Mouse (Mus musculus) heart, postnatal 0 days (tissue): ENCODE measurements around the gene Nlgn2. TPM values are rescaled to one million over a fixed set of nuclear protein-coding genes. Genes with fewer than 3 reads are reported as not detected.

ENCODE experiments used
- ATAC-seq: fragments of 200-750 bp; cut with Nextera tagmentation; 2 replicates; pipeline ENCODE4 v1.8.0; 2017; ENCODE audit warnings: low read depth, moderate number of reproducible peaks, moderate library complexity; ENCODE audit not compliant: insufficient read depth
- DNase-seq: peaks from one replicate; pipeline ENCODE4 v3.0.0-alpha.2; 2016; ENCODE audit warnings: low spot score
- H3K27ac ChIP-seq: fragments of 300-500 bp; sonication (generic); 2 replicates; pipeline ENCODE4 v1.5.1; 2014; ENCODE audit warnings: low read depth, mild to moderate bottlenecking
- H3K27me3 ChIP-seq: fragments of 300-500 bp; sonication (generic); 2 replicates; pipeline ENCODE4 v1.6.1; 2014; ENCODE audit warnings: low read length, mixed read lengths; ENCODE audit not compliant: control insufficient read depth, insufficient read depth
- H3K36me3 ChIP-seq: fragments of 300-500 bp; sonication (generic); replicated peaks from 2 replicates; pipeline ENCODE4 v1.6.1; 2014; ENCODE audit warnings: low read length, mixed read lengths; ENCODE audit not compliant: control insufficient read depth, insufficient read depth
- H3K4me1 ChIP-seq: fragments of 300-500 bp; sonication (generic); 2 replicates; pipeline ENCODE4 v1.6.1; 2014; ENCODE audit warnings: antibody characterized with exemption; ENCODE audit not compliant: control insufficient read depth, insufficient read depth
- H3K4me2 ChIP-seq: fragments of 300-500 bp; sonication (generic); 2 replicates; pipeline ENCODE4 v1.6.1; 2014; ENCODE audit warnings: low read depth, mild to moderate bottlenecking, low read length, moderate library complexity
- H3K4me3 ChIP-seq: fragments of 300-500 bp; sonication (generic); 2 replicates; pipeline ENCODE4 v1.5.1; 2014; ENCODE audit warnings: low read depth, low read length
- H3K9ac ChIP-seq: fragments of 300-500 bp; sonication (generic); replicated peaks from 2 replicates; pipeline ENCODE4 v1.6.1; 2014; ENCODE audit warnings: low read depth, low read length, mixed read lengths
- H3K9me3 ChIP-seq: fragments of 300-500 bp; sonication (generic); replicated peaks from 2 replicates; pipeline ENCODE4 v1.6.1; 2016; ENCODE audit warnings: low read length; ENCODE audit not compliant: control insufficient read depth
- CTCF ChIP-seq: IDR thresholded peaks from 2 replicates; pipeline ENCODE4 v1.5.1; 2016; ENCODE audit warnings: antibody characterized with exemption, control low read depth, low read depth
- EP300 ChIP-seq: IDR thresholded peaks from 2 replicates; pipeline ENCODE4 v1.6.1; 2016; ENCODE audit warnings: antibody characterized with exemption, low read depth
- WGBS: fragments of 180-500 bp; shearing (Covaris S2); extraction: QIAGEN DNeasy Blood & Tissue Kit; methylation state at CpG from one replicate; pipeline ENCODE4 v1.1.7; 2014; 5-methylcytosine and 5-hydroxymethylcytosine counted together
- polyA plus RNA-seq: library from polyadenylated mRNA; unstranded; fragments of >200 nt; fragmentation: Nextera tagmentation; extraction: Ambion mirVana; gene quantifications from 2 replicates; pipeline ENCODE4 v1.2.1, GENCODE M21; 2015
- total RNA-seq: library from RNA; depleted of rRNA; stranded (reverse); fragments of >200 nt; gene quantifications from 2 replicates; pipeline ENCODE4 v1.2.3, GENCODE M21; 2014; ENCODE audit warnings: low replicate concordance

Nlgn2 gene
- total and polyA plus RNA-seq, 2 experiments from 2014 or later, result 0.89 to 4.5 TPM

DNA sequence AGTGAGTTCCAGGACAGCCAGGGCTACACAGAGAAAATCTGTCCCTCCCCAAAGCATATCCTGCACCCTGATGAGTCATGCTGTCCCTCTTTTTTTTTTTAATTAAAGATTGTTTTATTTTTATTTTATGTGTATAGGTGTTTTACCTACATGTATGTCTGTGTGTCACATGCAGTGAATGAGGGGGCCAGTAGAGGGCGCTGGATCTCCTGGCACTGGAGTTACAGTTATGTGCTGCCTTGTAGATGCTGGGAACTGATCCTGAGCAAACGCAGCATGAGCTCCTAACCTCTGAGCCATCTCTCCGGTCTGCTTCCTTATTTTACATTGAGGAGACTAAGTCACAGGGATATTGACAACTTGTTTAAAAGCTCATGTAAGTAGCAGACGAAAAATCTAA lies 45.5 kb upstream of the Nlgn2 start:
- no peaks in the 10 kb centered on the region for H3K36me3 ChIP-seq

DNA sequence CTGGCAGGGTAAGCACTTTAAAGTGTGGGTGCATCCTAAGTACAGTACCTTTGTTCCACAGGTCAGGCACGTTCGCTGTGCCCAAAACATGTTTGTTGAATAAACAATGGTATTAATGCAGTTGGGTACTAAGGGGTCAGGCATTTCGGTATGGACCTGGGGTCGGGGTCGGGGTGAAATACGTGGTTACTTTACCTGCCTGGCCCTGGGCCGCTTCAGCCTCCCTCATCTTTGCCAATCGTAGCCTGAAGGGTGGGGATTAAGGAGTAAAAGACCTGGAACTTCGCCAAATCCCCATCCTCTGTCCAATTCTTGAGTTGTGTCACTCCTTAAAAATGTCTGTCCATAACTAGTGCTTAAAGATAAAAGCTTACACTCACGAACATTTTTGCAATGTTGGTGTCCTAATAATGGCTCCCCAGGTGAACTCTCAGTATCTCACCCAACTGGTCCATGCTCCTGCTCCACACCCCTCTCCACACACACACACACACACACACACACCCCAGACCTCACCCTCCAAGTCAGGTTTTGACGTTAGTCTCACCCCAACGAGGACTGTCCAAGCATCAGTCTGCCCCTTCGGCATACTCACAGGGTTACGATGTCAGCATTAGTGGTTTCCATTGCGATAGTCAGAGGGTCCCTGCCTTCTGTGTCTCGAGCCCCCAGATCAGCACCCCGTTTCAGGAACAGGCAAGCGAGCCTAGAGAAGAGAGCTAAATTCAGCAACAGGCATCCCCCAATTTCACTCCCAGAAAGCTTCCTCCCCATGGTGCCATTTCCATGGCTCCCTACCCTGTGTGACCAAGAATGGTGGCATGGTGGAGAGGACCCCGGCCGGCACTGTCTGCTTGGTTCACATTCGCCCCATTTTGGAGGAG lies 44.4 kb upstream of the Nlgn2 start:
- 60% methylated on average over 21 of the region's 21 CpGs for WGBS
- H3K4me1 ChIP-seq, result peaks cover 8% of the 10 kb centered on the region; the same call in 1 of the 2 replicates
- no peaks in the 10 kb centered on the region for H3K9me3 ChIP-seq
- peak overlapping the region; percentile 90 for H3K27ac ChIP-seq
- peak overlapping the region; percentile 81 for H3K4me2 ChIP-seq
- H3K4me3 ChIP-seq, result peak overlapping the region; percentile 58
- no peaks in the 10 kb centered on the region for H3K27me3 ChIP-seq
- no peak for TF ChIP-seq CTCF
- TF ChIP-seq EP300, result no peak
- ATAC-seq (no peak), DNase-seq (no peak)
- H3K36me3 ChIP-seq, result no peaks in the 10 kb centered on the region
- peak overlapping the region; percentile 59; the same call in 1 of the 2 replicates for H3K9ac ChIP-seq

More for the DNA sequence above, 45.5 kb upstream of the Nlgn2 start:
- H3K27me3 ChIP-seq, result no peaks in the 10 kb centered on the region
- H3K27ac ChIP-seq, result no peak overlapping the region
- TF ChIP-seq CTCF (peak; percentile 22), EP300 (no peak)
- H3K4me3 ChIP-seq, result no peak overlapping the region
- DNase-seq (no peak), ATAC-seq (no peak)
- peaks cover 8% of the 10 kb centered on the region; the same call in 1 of the 2 replicates for H3K4me1 ChIP-seq
- no peak overlapping the region for H3K4me2 ChIP-seq
- H3K9me3 ChIP-seq, result no peaks in the 10 kb centered on the region
- 60% methylated on average over 4 of the region's 4 CpGs for WGBS
- H3K9ac ChIP-seq, result no peak overlapping the region

DNA sequence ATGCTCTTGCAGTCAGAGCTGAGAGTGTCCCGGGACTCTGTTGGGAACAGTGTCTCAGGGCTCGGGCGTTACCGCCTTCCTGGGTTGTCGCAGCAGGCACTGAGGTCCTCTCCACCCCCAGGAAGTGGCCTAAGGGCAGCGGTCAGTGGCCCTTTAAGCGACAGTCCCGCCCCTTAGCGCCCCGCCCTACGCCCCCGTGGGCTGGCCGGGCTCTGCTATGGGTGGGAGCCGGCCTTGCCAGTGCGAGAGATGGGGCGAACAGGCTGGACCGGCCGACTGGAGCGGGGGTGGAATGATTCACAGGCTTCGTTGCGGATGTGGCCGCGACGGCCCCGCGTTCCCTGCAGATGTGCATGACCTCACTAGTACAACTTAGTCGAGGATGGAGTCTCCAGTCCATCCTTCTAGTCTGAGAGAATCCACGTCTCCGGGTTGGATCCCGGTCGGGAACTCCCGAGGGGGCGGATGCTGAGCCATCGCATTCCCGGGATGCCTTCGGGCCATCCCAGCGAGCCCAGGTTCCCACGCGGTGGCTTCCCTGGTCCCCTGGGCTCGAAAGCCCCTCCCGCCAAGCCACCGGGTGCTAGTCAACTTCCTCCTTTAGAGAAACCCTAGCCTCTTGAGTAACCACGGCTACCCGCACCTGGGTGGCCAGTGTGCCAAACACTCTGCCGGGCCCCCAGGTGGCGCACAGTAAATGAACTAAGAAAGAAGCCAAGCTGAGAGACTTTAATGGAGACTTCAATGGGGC lies 43.4 kb upstream of the Nlgn2 start, which contains the start of gene Kctd11:
TSS of gene Kctd11 (minus strand) at position 554 of the 751 bp plus-strand sequence.
- H3K36me3 ChIP-seq, result no peaks in the 10 kb centered on the region
- TF ChIP-seq EP300 (peak; percentile 68), CTCF (peak; percentile 26)
- no peaks in the 10 kb centered on the region for H3K27me3 ChIP-seq
- peak within 1 kb of the TSS; percentile 59 for H3K9ac ChIP-seq
- H3K4me1 ChIP-seq, result peaks cover 8% of the 10 kb centered on the region; the same call in 1 of the 2 replicates
- peak within 1 kb of the TSS; percentile 81 for H3K4me2 ChIP-seq
- WGBS, result under 1% methylated on average over 46 of the region's 46 CpGs
- DNase-seq (peak; percentile 81), ATAC-seq (peak; percentile 84)
- no peaks in the 10 kb centered on the region for H3K9me3 ChIP-seq
- peak within 1 kb of the TSS; percentile 58 for H3K4me3 ChIP-seq
- peak within 1 kb of the TSS; percentile 90 for H3K27ac ChIP-seq

DNA sequence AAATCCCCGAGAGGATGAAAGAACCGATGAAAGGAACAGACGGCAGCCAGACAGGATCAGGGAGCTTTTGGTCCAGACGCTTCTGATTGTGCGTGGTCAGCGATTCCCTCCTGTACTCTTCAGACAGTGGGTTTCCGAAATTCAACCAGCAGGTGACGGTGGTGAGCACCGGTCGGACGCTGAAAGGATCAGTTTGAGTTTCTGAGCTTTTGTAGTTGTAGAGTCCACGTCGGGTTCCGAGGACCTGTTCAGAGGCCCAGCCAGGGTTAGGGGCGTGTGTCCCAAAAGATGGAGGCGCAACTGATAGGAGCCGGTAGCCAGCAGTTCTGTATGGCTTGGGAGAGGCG lies 42.9 kb upstream of the Nlgn2 start:
- DNase-seq, result peak; percentile 79
- Histone ChIP-seq H3K9ac (peak overlapping the region; percentile 59), H3K9me3 (no peaks in the 10 kb centered on the region), H3K4me1 (peaks cover 8% of the 10 kb centered on the region; the same call in 1 of the 2 replicates), H3K4me2 (peak overlapping the region; percentile 81), H3K36me3 (no peaks in the 10 kb centered on the region), H3K27ac (peak overlapping the region; percentile 90), H3K27me3 (no peaks in the 10 kb centered on the region), H3K4me3 (peak overlapping the region; percentile 58)
- under 1% methylated on average over 18 of the region's 18 CpGs for WGBS
- peak; percentile 49 for ATAC-seq
- TF ChIP-seq CTCF (peak; percentile 78), EP300 (no peak)

DNA sequence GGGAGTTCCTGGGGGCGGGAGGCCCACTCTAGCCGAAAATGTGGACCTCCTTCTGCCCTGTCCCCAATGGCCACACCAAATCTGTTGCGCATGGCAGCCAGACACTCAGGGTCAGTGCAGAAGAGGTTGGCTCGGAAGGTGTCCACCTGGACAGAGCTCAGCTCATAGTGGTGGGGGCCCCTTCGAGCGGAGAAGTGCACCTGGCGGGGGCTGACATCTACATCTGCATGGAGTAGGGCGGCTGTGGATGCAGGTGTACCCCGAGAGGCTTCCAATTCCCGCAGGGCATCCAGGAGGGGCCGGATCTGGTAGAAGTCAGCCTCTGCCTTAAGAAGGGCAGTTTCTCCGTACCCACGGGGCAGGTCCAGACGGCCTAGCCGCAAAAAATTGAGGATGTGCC lies 42.1 kb upstream of the Nlgn2 start:
- H3K36me3 ChIP-seq, result no peaks in the 10 kb centered on the region
- peak overlapping the region; percentile 58 for H3K4me3 ChIP-seq
- no peaks in the 10 kb centered on the region for H3K9me3 ChIP-seq
- ATAC-seq (no peak), DNase-seq (no peak)
- WGBS, result 58% methylated on average over 15 of the region's 15 CpGs
- no peaks in the 10 kb centered on the region for H3K27me3 ChIP-seq
- H3K4me1 ChIP-seq, result peaks cover 8% of the 10 kb centered on the region; the same call in 1 of the 2 replicates
- peak overlapping the region; percentile 81 for H3K4me2 ChIP-seq
- no peak overlapping the region for H3K27ac ChIP-seq
- TF ChIP-seq EP300 (no peak), CTCF (no peak)
- H3K9ac ChIP-seq, result peak overlapping the region; percentile 59; the same call in 1 of the 2 replicates
